ENCODE assay signal across 8 mouse cellular contexts in the genomic region with DNA sequence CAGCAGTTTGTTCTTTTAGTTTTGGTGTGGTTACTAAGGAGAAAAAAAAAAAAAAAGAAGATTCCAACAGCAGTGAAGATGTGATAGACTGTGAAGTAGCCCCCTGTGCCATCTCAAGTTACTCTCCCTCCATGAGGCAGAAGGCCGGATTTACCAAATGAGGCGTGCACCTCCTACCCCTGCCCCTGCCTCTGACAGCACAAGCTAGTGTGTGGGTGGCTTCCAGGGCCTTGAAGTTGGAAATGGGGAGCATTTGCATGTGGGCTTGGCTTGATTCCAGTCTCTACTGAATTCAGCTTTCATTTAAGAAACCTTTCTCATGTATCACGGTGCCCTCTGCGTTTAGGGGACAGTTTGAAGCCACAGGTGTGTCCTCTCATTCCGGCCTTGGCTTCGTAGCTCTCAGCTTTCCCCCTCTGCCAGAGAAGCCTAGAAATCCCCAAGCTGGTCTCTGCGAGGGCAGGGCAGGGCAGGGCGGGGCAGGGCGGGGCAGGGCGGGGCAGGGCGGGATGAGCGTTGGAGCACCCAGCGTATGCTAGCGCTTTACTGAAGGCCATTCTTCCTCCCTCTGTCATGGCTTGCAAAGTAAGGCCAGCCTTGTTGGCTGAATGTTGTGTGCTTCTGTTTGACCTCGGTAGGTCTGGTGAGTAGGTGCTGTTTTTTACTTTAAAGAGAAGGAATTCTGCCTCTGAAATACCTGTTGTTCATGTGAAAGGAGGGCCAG. TPM values are rescaled to one million over a fixed set of nuclear protein-coding genes. Genes with fewer than 3 reads are reported as not detected.
DNase-seq lines count a peak whose midpoint lies in the region; ATAC-seq lines count a peak whose summit lies in the region.

No protein-coding gene starts in this region.

- no peak overlapping the region for H3K27ac ChIP-seq in forebrain, embryonic 16.5 days (ENCODE audit: low read length)
- H3K27ac ChIP-seq in heart, embryonic 10.5 days = no peak overlapping the region

- no peaks in the 10 kb centered on the region for H3K9me3 ChIP-seq in forebrain, embryonic 16.5 days (ENCODE audit: control insufficient read depth, low read length)
- H3K9me3 ChIP-seq in heart, embryonic 10.5 days = no peaks in the 10 kb centered on the region

- no peaks in the 10 kb centered on the region for H3K36me3 ChIP-seq in forebrain, embryonic 16.5 days (ENCODE audit: control insufficient read depth, insufficient read depth)
- H3K36me3 ChIP-seq in heart, embryonic 10.5 days = no peaks in the 10 kb centered on the region

- peak; percentile 50; the same call in 1 of the 2 replicates for ATAC-seq in forebrain, embryonic 16.5 days

- H3K27me3 ChIP-seq in forebrain, embryonic 16.5 days (replicated peaks; ENCODE audit: control insufficient read depth, insufficient read depth, low read length) = no peaks in the 10 kb centered on the region
- no peaks in the 10 kb centered on the region for H3K27me3 ChIP-seq in heart, embryonic 10.5 days (ENCODE audit: insufficient read depth, poor library complexity, severe bottlenecking)

- no peak overlapping the region for H3K4me2 ChIP-seq in forebrain, embryonic 16.5 days (ENCODE audit: low read length)

- peak; percentile 22 to 50 for DNase-seq in left cerebral cortex, adult 18-20 months (ENCODE audit: low spot score in 2 of 2)
- DNase-seq in left cerebral cortex, adult 11 months (ENCODE audit: low spot score) = no peak
- peak; percentile 33 to 44 for DNase-seq in adrenal gland, postnatal 36 days
- DNase-seq in mesoderm, embryonic 11.5 days (ENCODE audit: low read depth, low spot score) = peak; percentile 44
- DNase-seq in cerebellum, postnatal 25 days = no peak
- no peak for DNase-seq in kidney, postnatal 14 days
- DNase-seq in heart, embryonic 10.5 days (ENCODE audit: low spot score) = no peak

- peaks cover 14% of the 10 kb centered on the region for H3K4me1 ChIP-seq in forebrain, embryonic 16.5 days (replicated peaks; ENCODE audit: control insufficient read depth, insufficient read depth, low read length)
- H3K4me1 ChIP-seq in heart, embryonic 10.5 days = peaks cover 29% of the 10 kb centered on the region

- 29% methylated on average over 15 of the region's 15 CpGs for WGBS in forebrain, embryonic 16.5 days
- WGBS in heart, embryonic 10.5 days = 32% methylated on average over 15 of the region's 15 CpGs

- no peak overlapping the region for H3K4me3 ChIP-seq in forebrain, embryonic 16.5 days (replicated peaks; ENCODE audit: low read length)
- H3K4me3 ChIP-seq in heart, embryonic 10.5 days = no peak overlapping the region

- no peak overlapping the region for H3K9ac ChIP-seq in forebrain, embryonic 16.5 days (replicated peaks; ENCODE audit: low read depth, low read length)

RNA-seq across cellular contexts. Expression of a gene that starts 21.6 kb away (rescaled TPM):
- 10 to 100 TPM; 35.5 to 37.7 TPM for total RNA-seq in left cerebral cortex, adult 18-20 months (2021)
- 10 to 100 TPM; 31.0 to 33.2 TPM for total RNA-seq in adrenal gland, postnatal 36 days (2021)
- 19.7 and 21.4 TPM in 2 replicates for polyA plus RNA-seq in forebrain, embryonic 16.5 days (2015; fragmentation: Nextera tagmentation; extraction: Ambion mirVana)
- polyA plus RNA-seq in heart, embryonic 10.5 days (2016; fragmentation: Nextera tagmentation; extraction: Ambion mirVana) = 7.5 and 8.9 TPM in 2 replicates

Comparison
In these comparisons a context has a peak if more than half of its experiments do, and no peak if none do; other contexts are left out.
1. DNase-seq: peak in left cerebral cortex, adult 18-20 months (2 of 2), adrenal gland, postnatal 36 days (2 of 2) and mesoderm, embryonic 11.5 days (single experiment); none in left cerebral cortex, adult 11 months (single experiment), cerebellum, postnatal 25 days (0 of 2), kidney, postnatal 14 days (single experiment) and heart, embryonic 10.5 days (single experiment).